Mouse (Mus musculus): ENCODE measurements around the gene Zfhx3. TPM values are rescaled to one million over a fixed set of nuclear protein-coding genes. Genes with fewer than 3 reads are reported as not detected.

Gene Zfhx3
- polyA plus RNA-seq, 1 experiment from 2014 or later: 3.3 TPM

- Histone ChIP-seq H3K9me3 (replicated peaks; ENCODE audit: control insufficient read depth, low read length) (no peaks in the 10 kb centered on the region), H3K27me3 (ENCODE audit: control insufficient read depth, insufficient read depth, low read length) (no peaks in the 10 kb centered on the region), H3K4me2 (ENCODE audit: low read depth, low read length) (no peak overlapping the region), H3K4me3 (ENCODE audit: low read length) (no peak overlapping the region), H3K9ac (ENCODE audit: low read length) (no peak overlapping the region), H3K4me1 (ENCODE audit: control insufficient read depth, insufficient read depth, low read length) (peaks cover 7% of the 10 kb centered on the region), H3K36me3 (ENCODE audit: control insufficient read depth, insufficient read depth) (no peaks in the 10 kb centered on the region), H3K27ac (ENCODE audit: low read length) (peak overlapping the region; percentile 72)
- no peak for ATAC-seq (replicated peaks; ENCODE audit: extremely low read depth, insufficient read depth, low FRiP score)
- WGBS: 59% methylated on average over 9 of the region's 9 CpGs
These were observed 652.1 kb downstream of the Zfhx3 start for GRCm38 (mm10) chr8:108594361-108595060.

GRCm38 (mm10) chr8:108595061-108595419, 652.6 kb downstream of the Zfhx3 start:
- H3K27ac ChIP-seq (ENCODE audit: low read length): peak overlapping the region; percentile 31; the same call in 1 of the 2 replicates
- H3K4me3 ChIP-seq (ENCODE audit: low read length): no peak overlapping the region
- WGBS: 57% methylated on average over 9 of the region's 9 CpGs

GRCm38 (mm10) chr8:108595721-108596495, 653.5 kb downstream of the Zfhx3 start:
- Histone ChIP-seq H3K4me1 (ENCODE audit: control insufficient read depth, insufficient read depth, low read length) (peaks cover 9% of the 10 kb centered on the region), H3K9ac (ENCODE audit: low read length) (no peak overlapping the region), H3K27ac (ENCODE audit: low read length) (peak overlapping the region; percentile 33), H3K9me3 (replicated peaks; ENCODE audit: control insufficient read depth, low read length) (no peaks in the 10 kb centered on the region), H3K4me3 (ENCODE audit: low read length) (no peak overlapping the region), H3K4me2 (ENCODE audit: low read depth, low read length) (no peak overlapping the region), H3K27me3 (ENCODE audit: control insufficient read depth, insufficient read depth, low read length) (no peaks in the 10 kb centered on the region), H3K36me3 (ENCODE audit: control insufficient read depth, insufficient read depth) (no peaks in the 10 kb centered on the region)
- ATAC-seq (replicated peaks; ENCODE audit: extremely low read depth, insufficient read depth, low FRiP score): 0 out of 2 replicates have a peak, but pooled peaks have one; percentile 18
- WGBS: 59% methylated on average over 19 of the region's 19 CpGs

More at GRCm38 (mm10) chr8:108595061-108595419, 652.6 kb downstream of the Zfhx3 start:
- Histone ChIP-seq H3K4me2 (ENCODE audit: low read depth, low read length) (no peak overlapping the region), H3K4me1 (ENCODE audit: control insufficient read depth, insufficient read depth, low read length) (peaks cover 9% of the 10 kb centered on the region), H3K27me3 (ENCODE audit: control insufficient read depth, insufficient read depth, low read length) (no peaks in the 10 kb centered on the region), H3K9me3 (replicated peaks; ENCODE audit: control insufficient read depth, low read length) (no peaks in the 10 kb centered on the region), H3K9ac (ENCODE audit: low read length) (no peak overlapping the region), H3K36me3 (ENCODE audit: control insufficient read depth, insufficient read depth) (no peaks in the 10 kb centered on the region)
- ATAC-seq (replicated peaks; ENCODE audit: extremely low read depth, insufficient read depth, low FRiP score): no peak

GRCm38 (mm10) chr8:108599003-108599402, 656.6 kb downstream of the Zfhx3 start:
- no peak overlapping the region for H3K27ac ChIP-seq (ENCODE audit: low read length)
- WGBS: 75% methylated on average over 8 of the region's 8 CpGs
- no peak overlapping the region for H3K9ac ChIP-seq (ENCODE audit: low read length)
- H3K4me1 ChIP-seq (ENCODE audit: control insufficient read depth, insufficient read depth, low read length): peaks cover 9% of the 10 kb centered on the region
- no peaks in the 10 kb centered on the region for H3K36me3 ChIP-seq (ENCODE audit: control insufficient read depth, insufficient read depth)
- peaks cover 4% of the 10 kb centered on the region for H3K9me3 ChIP-seq (replicated peaks; ENCODE audit: control insufficient read depth, low read length)
- H3K4me2 ChIP-seq (ENCODE audit: low read depth, low read length): no peak overlapping the region
- no peak for ATAC-seq (replicated peaks; ENCODE audit: extremely low read depth, insufficient read depth, low FRiP score)
- no peak overlapping the region for H3K4me3 ChIP-seq (ENCODE audit: low read length)
- H3K27me3 ChIP-seq (ENCODE audit: control insufficient read depth, insufficient read depth, low read length): no peaks in the 10 kb centered on the region

DNA sequence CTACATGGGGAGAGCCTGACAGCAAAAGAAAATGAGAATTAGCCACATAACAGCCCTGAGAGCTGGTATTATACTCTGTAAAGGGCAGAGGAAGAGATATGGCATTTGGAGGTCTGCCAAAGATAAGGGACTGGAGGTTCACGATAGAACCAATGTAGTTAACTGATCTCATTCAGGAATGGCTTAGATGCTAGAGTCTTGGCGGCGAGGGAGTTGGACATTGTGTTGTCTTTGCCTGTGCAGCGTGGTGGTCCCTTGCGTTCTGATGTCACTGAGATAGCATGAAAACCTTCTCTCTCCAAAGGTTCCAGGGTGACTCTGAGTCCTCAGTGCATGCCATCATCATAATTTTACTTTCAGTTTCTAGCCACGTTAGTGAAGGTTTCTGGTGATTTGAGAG, 657.1 kb downstream of the Zfhx3 start:
- Histone ChIP-seq H3K4me3 (ENCODE audit: low read length) (no peak overlapping the region), H3K9ac (ENCODE audit: low read length) (no peak overlapping the region), H3K36me3 (ENCODE audit: control insufficient read depth, insufficient read depth) (no peaks in the 10 kb centered on the region), H3K9me3 (replicated peaks; ENCODE audit: control insufficient read depth, low read length) (peaks cover 4% of the 10 kb centered on the region), H3K4me2 (ENCODE audit: low read depth, low read length) (peak overlapping the region; percentile 30), H3K4me1 (ENCODE audit: control insufficient read depth, insufficient read depth, low read length) (peaks cover 9% of the 10 kb centered on the region), H3K27ac (ENCODE audit: low read length) (no peak overlapping the region), H3K27me3 (ENCODE audit: control insufficient read depth, insufficient read depth, low read length) (no peaks in the 10 kb centered on the region)
- ATAC-seq (replicated peaks; ENCODE audit: extremely low read depth, insufficient read depth, low FRiP score): no peak
- 39% methylated on average over 6 of the region's 6 CpGs for WGBS

DNA sequence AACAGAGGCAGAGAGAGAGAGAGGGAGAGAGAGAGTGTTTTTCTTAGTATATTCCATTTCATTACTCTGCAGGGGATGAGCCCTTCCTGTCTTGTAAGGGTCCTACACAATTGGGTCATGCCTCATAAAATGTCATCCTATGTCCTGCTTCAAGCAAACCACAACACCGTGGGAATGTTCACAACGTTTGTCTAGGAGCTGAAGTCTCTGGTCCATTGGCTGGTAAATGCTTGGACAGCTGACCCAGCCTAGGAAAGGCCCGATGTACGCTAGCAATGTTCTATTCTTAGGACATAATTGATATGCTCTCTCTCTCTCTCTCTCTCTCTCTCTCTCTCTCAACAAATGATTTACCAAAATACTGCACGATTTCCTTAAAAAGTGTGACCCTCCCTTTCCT, 666.2 kb downstream of the Zfhx3 start:
- H3K4me2 ChIP-seq (ENCODE audit: low read depth, low read length): no peak overlapping the region
- WGBS: 25% methylated on average over 5 of the region's 5 CpGs
- ATAC-seq (replicated peaks; ENCODE audit: extremely low read depth, insufficient read depth, low FRiP score): no peak
- H3K27me3 ChIP-seq (ENCODE audit: control insufficient read depth, insufficient read depth, low read length): no peaks in the 10 kb centered on the region
- no peak overlapping the region for H3K4me3 ChIP-seq (ENCODE audit: low read length)
- no peak overlapping the region for H3K27ac ChIP-seq (ENCODE audit: low read length)
- peaks cover 7% of the 10 kb centered on the region for H3K4me1 ChIP-seq (ENCODE audit: control insufficient read depth, insufficient read depth, low read length)
- no peaks in the 10 kb centered on the region for H3K36me3 ChIP-seq (ENCODE audit: control insufficient read depth, insufficient read depth)
- H3K9ac ChIP-seq (ENCODE audit: low read length): no peak overlapping the region
- H3K9me3 ChIP-seq (replicated peaks; ENCODE audit: control insufficient read depth, low read length): no peaks in the 10 kb centered on the region

DNA sequence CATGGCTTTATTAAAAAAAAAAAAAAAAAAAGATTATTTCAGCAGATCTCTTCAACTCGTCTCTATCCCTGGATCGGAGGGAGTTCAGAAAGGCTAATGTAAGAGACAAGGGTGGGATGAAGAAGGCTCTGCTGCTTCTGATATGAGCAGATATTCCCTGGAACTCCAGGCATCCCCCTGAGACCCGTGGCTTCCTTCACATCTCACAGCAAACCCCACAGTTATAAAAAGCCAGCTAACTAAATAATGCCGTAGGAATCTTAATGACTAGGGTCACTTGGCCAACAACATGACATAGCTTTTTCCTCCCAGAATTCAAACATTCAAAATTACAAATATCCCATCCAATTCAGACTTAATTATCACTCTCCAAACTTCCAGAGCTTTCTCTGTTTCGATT, 666.7 kb downstream of the Zfhx3 start:
- ATAC-seq (replicated peaks; ENCODE audit: extremely low read depth, insufficient read depth, low FRiP score): no peak
- no peaks in the 10 kb centered on the region for H3K27me3 ChIP-seq (ENCODE audit: control insufficient read depth, insufficient read depth, low read length)
- no peaks in the 10 kb centered on the region for H3K9me3 ChIP-seq (replicated peaks; ENCODE audit: control insufficient read depth, low read length)
- H3K4me3 ChIP-seq (ENCODE audit: low read length): no peak overlapping the region
- H3K4me1 ChIP-seq (ENCODE audit: control insufficient read depth, insufficient read depth, low read length): peaks cover 7% of the 10 kb centered on the region
- no peaks in the 10 kb centered on the region for H3K36me3 ChIP-seq (ENCODE audit: control insufficient read depth, insufficient read depth)
- H3K9ac ChIP-seq (ENCODE audit: low read length): no peak overlapping the region
- no peak overlapping the region for H3K27ac ChIP-seq (ENCODE audit: low read length)
- H3K4me2 ChIP-seq (ENCODE audit: low read depth, low read length): no peak overlapping the region
- 42% methylated on average over 5 of the region's 5 CpGs for WGBS

GRCm38 (mm10) chr8:108611141-108611674, 668.8 kb downstream of the Zfhx3 start:
- H3K9me3 ChIP-seq (replicated peaks; ENCODE audit: control insufficient read depth, low read length): no peaks in the 10 kb centered on the region
- H3K36me3 ChIP-seq (ENCODE audit: control insufficient read depth, insufficient read depth): no peaks in the 10 kb centered on the region
- no peak overlapping the region for H3K27ac ChIP-seq (ENCODE audit: low read length)
- no peak overlapping the region for H3K4me2 ChIP-seq (ENCODE audit: low read depth, low read length)
- no peak overlapping the region for H3K4me3 ChIP-seq (ENCODE audit: low read length)
- no peaks in the 10 kb centered on the region for H3K27me3 ChIP-seq (ENCODE audit: control insufficient read depth, insufficient read depth, low read length)
- 84% methylated on average over 9 of the region's 9 CpGs for WGBS
- no peak for ATAC-seq (replicated peaks; ENCODE audit: extremely low read depth, insufficient read depth, low FRiP score)
- peaks cover 7% of the 10 kb centered on the region for H3K4me1 ChIP-seq (ENCODE audit: control insufficient read depth, insufficient read depth, low read length)
- H3K9ac ChIP-seq (ENCODE audit: low read length): no peak overlapping the region

DNA sequence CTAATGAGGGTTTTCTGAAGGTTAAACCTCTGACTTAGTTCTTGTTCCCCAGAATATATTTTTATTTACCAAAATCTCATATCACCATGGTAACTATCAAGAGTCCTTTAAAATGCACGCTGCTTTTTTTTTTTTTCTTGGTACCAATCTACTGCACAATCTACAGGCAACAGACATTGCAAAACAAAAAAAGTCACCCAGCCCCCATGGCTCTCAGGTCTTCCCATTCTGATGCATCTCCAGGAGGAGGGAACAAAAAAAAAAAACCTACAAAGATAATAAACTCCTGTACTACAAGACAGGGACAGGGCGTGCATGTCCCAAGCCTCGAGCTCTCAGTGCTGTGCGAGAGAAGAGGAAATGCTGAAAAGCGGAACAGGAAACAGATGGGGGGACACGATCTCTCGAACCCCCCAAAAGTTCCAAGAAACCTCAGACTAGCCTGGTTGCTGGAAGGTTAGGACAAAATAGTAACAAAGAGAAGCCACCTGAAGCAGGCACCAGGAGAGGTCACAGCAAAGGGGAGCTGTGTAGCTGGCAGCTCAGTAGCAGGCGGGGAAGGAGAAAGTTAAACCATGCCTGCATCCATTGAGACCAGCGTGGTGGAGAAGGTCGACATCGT, 669.5 kb downstream of the Zfhx3 start:
- Histone ChIP-seq H3K4me1 (ENCODE audit: control insufficient read depth, insufficient read depth, low read length) (peaks cover 7% of the 10 kb centered on the region), H3K27me3 (ENCODE audit: control insufficient read depth, insufficient read depth, low read length) (no peaks in the 10 kb centered on the region), H3K27ac (ENCODE audit: low read length) (no peak overlapping the region), H3K36me3 (ENCODE audit: control insufficient read depth, insufficient read depth) (no peaks in the 10 kb centered on the region), H3K4me2 (ENCODE audit: low read depth, low read length) (no peak overlapping the region), H3K9ac (ENCODE audit: low read length) (no peak overlapping the region), H3K9me3 (replicated peaks; ENCODE audit: control insufficient read depth, low read length) (no peaks in the 10 kb centered on the region), H3K4me3 (ENCODE audit: low read length) (no peak overlapping the region)
- no peak for ATAC-seq (replicated peaks; ENCODE audit: extremely low read depth, insufficient read depth, low FRiP score)
- WGBS: 49% methylated on average over 11 of the region's 11 CpGs

Measured in heart, embryonic 16.5 days (tissue).